Mouse (Mus musculus) heart, embryonic 11.5 days (tissue): Measurements from ENCODE around the gene Abhd13. TPM values are rescaled to one million over a fixed set of nuclear protein-coding genes. Genes with fewer than 3 reads are reported as not detected.

Experiments used
- polyA plus RNA-seq: library from polyadenylated mRNA; unstranded; fragments of >200 nt; fragmentation: Nextera tagmentation; extraction: Ambion mirVana; gene quantifications from 2 replicates; pipeline ENCODE4 v1.2.1, GENCODE M21; 2014

Abhd13 gene
- polyA plus RNA-seq, 1 experiment from 2014 or later, result 13.9 TPM

Other genes starting within 250 kb of the Abhd13 start
- 0.49 and 0.59 TPM in 2 replicates for gene Fam155a, start 206.5 kb upstream of the Abhd13 start, polyA plus RNA-seq
- not detected in 2 replicates for gene Gm10217, start 113.5 kb upstream of the Abhd13 start, polyA plus RNA-seq
- gene Lig4, start within 50 bp of the Abhd13 start, polyA plus RNA-seq, result 4.3 and 5.4 TPM in 2 replicates
- gene Tnfsf13b, start 28.8 kb downstream of the Abhd13 start, polyA plus RNA-seq, result 0.40 TPM in 1 of 2 replicates, not detected in the other
- gene Myo16, start 176.2 kb downstream of the Abhd13 start, polyA plus RNA-seq, result 2.1 and 2.5 TPM in 2 replicates